Mouse (Mus musculus) gonadal fat pad, adult 2 months (tissue): ENCODE measurements around the gene Galnt6. TPM values are rescaled to one million over a fixed set of nuclear protein-coding genes. Genes with fewer than 3 reads are reported as not detected.

Experiments used
- DNase-seq: peaks from one replicate; pipeline ENCODE4 v3.0.0-alpha.2; 2012; ENCODE audit warnings: low read depth
- polyA plus RNA-seq: library from polyadenylated mRNA; depleted of rRNA; stranded (reverse); fragments of >200 nt; gene quantifications from 2 replicates; pipeline ENCODE4 v1.2.3, GENCODE M21; 2012; rRNA removed

Galnt6 gene
- polyA plus RNA-seq, 1 experiment, result 3.7 TPM

GRCm38 (mm10) chr15:100655201-100655600 lies 74.0 kb downstream of the Galnt6 start:
- DNase-seq, result no peak

- no peak for DNase-seq
Measured at GRCm38 (mm10) chr15:100654271-100654670, 74.9 kb downstream of the Galnt6 start.

GRCm38 (mm10) chr15:100651610-100652009 lies 77.6 kb downstream of the Galnt6 start:
- no peak for DNase-seq

- no peak for DNase-seq
Measured at GRCm38 (mm10) chr15:100650111-100650510, 79.1 kb downstream of the Galnt6 start.

DNA sequence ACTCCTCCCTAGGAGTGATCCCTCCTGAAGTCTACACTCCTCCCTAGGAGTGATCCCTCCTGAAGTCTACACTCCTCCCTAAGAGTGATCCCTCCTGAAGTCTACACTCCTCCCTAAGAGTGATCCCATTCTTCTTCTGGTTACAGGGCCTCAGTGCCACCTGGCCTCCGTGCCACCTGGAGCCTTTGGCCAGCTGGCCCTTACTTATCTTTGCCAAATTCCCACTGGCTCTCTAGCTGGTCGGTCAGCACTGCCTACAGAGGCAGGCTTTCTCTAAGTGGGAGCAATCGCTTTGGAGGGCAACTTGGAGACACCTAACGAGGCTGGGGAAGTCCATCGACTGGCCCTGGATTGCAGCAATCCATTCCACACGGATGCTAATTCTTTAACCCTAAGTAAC lies 83.0 kb downstream of the Galnt6 start:
- no peak for DNase-seq

- DNase-seq, result no peak
Measured at GRCm38 (mm10) chr15:100642451-100642850, 86.7 kb downstream of the Galnt6 start.

Other genes starting within 250 kb of the Galnt6 start
- gene Csrnp2, start 233.9 kb downstream of the Galnt6 start, polyA plus RNA-seq, result 7.8 and 9.1 TPM in 2 replicates
- gene Tfcp2, start 177.4 kb downstream of the Galnt6 start, polyA plus RNA-seq, result 11.4 and 14.6 TPM in 2 replicates
- 30.3 and 39.2 TPM in 2 replicates for gene Pou6f1, start 129.4 kb downstream of the Galnt6 start, polyA plus RNA-seq
- 863 and 939 TPM in 2 replicates for gene Dazap2, start 114.0 kb downstream of the Galnt6 start, polyA plus RNA-seq
- gene Smagp, start 92.4 kb downstream of the Galnt6 start, polyA plus RNA-seq, result 94.8 and 140 TPM in 2 replicates
- 2.1 and 2.6 TPM in 2 replicates for gene Bin2, start 59.8 kb downstream of the Galnt6 start, polyA plus RNA-seq
- gene Cela1, start 41.5 kb downstream of the Galnt6 start, polyA plus RNA-seq, result 26.0 and 89.9 TPM in 2 replicates
- 11.7 and 14.2 TPM in 2 replicates for gene Slc4a8, start 32.4 kb upstream of the Galnt6 start, polyA plus RNA-seq
- 1.1 and 1.6 TPM in 2 replicates for gene Scn8a, start 140.5 kb upstream of the Galnt6 start, polyA plus RNA-seq